Mouse (Mus musculus): ENCODE measurements around the gene Ano1. TPM values are rescaled to one million over a fixed set of nuclear protein-coding genes. Genes with fewer than 3 reads are reported as not detected.

Ano1 gene
- polyA plus RNA-seq, 1 experiment from 2014 or later, result 9.0 TPM

- H3K9ac ChIP-seq (ENCODE audit: low read depth, low read length), result no peak overlapping the region
- H3K4me2 ChIP-seq (replicated peaks; ENCODE audit: low read depth), result no peak overlapping the region
- no peak for TF ChIP-seq CTCF (IDR thresholded peaks at IDR 0.05; ENCODE audit: low read depth)
- no peak overlapping the region for H3K4me3 ChIP-seq (ENCODE audit: low read depth, low read length)
- no peaks in the 10 kb centered on the region for H3K27me3 ChIP-seq (replicated peaks; ENCODE audit: control insufficient read depth, insufficient read depth, low read length)
- H3K27ac ChIP-seq (ENCODE audit: low read depth, low read length), result no peak overlapping the region
- WGBS, result 56% methylated on average over 14 of the region's 14 CpGs
- H3K9me3 ChIP-seq (ENCODE audit: control insufficient read depth), result no peaks in the 10 kb centered on the region
- H3K4me1 ChIP-seq (replicated peaks; ENCODE audit: control insufficient read depth, insufficient read depth, low read length), result peaks cover 5% of the 10 kb centered on the region
- peak; percentile 26; the same call in 1 of the 2 replicates for ATAC-seq
- H3K36me3 ChIP-seq (ENCODE audit: control insufficient read depth, insufficient read depth), result no peaks in the 10 kb centered on the region
These were observed 1.3 kb upstream of the Ano1 start for GRCm38 (mm10) chr7:144752919-144753656.

GRCm38 (mm10) chr7:144747756-144748155 lies 4.0 kb downstream of the Ano1 start:
- no peak for TF ChIP-seq CTCF (IDR thresholded peaks at IDR 0.05; ENCODE audit: low read depth)
- Histone ChIP-seq H3K4me3 (ENCODE audit: low read depth, low read length) (no peak overlapping the region), H3K27ac (ENCODE audit: low read depth, low read length) (no peak overlapping the region), H3K27me3 (replicated peaks; ENCODE audit: control insufficient read depth, insufficient read depth, low read length) (no peaks in the 10 kb centered on the region), H3K4me1 (replicated peaks; ENCODE audit: control insufficient read depth, insufficient read depth, low read length) (no peaks in the 10 kb centered on the region; the same call in 1 of the 2 replicates), H3K4me2 (replicated peaks; ENCODE audit: low read depth) (no peak overlapping the region), H3K36me3 (ENCODE audit: control insufficient read depth, insufficient read depth) (no peaks in the 10 kb centered on the region), H3K9me3 (ENCODE audit: control insufficient read depth) (no peaks in the 10 kb centered on the region), H3K9ac (ENCODE audit: low read depth, low read length) (no peak overlapping the region)
- ATAC-seq, result 0 out of 2 replicates have a peak, but pooled peaks have one; percentile 26
- WGBS, result 27% methylated on average over 2 of the region's 2 CpGs

GRCm38 (mm10) chr7:144746466-144746865 lies 5.3 kb downstream of the Ano1 start:
- Histone ChIP-seq H3K27ac (ENCODE audit: low read depth, low read length) (no peak overlapping the region), H3K36me3 (ENCODE audit: control insufficient read depth, insufficient read depth) (no peaks in the 10 kb centered on the region), H3K27me3 (replicated peaks; ENCODE audit: control insufficient read depth, insufficient read depth, low read length) (no peaks in the 10 kb centered on the region), H3K4me1 (replicated peaks; ENCODE audit: control insufficient read depth, insufficient read depth, low read length) (no peaks in the 10 kb centered on the region), H3K9me3 (ENCODE audit: control insufficient read depth) (no peaks in the 10 kb centered on the region), H3K4me2 (replicated peaks; ENCODE audit: low read depth) (no peak overlapping the region), H3K4me3 (ENCODE audit: low read depth, low read length) (no peak overlapping the region), H3K9ac (ENCODE audit: low read depth, low read length) (no peak overlapping the region)
- no peak for ATAC-seq
- WGBS, result 87% methylated on average over 4 of the region's 4 CpGs
- no peak for TF ChIP-seq CTCF (IDR thresholded peaks at IDR 0.05; ENCODE audit: low read depth)

- WGBS, result 88% methylated on average over 5 of the region's 5 CpGs
These were observed 7.9 kb downstream of the Ano1 start for GRCm38 (mm10) chr7:144743874-144744273.

GRCm38 (mm10) chr7:144740643-144741042 lies 11.1 kb downstream of the Ano1 start:
- Histone ChIP-seq H3K27ac (ENCODE audit: low read depth, low read length) (no peak overlapping the region), H3K36me3 (ENCODE audit: control insufficient read depth, insufficient read depth) (no peaks in the 10 kb centered on the region), H3K4me2 (replicated peaks; ENCODE audit: low read depth) (no peak overlapping the region), H3K9me3 (ENCODE audit: control insufficient read depth) (no peaks in the 10 kb centered on the region), H3K4me1 (replicated peaks; ENCODE audit: control insufficient read depth, insufficient read depth, low read length) (no peaks in the 10 kb centered on the region), H3K9ac (ENCODE audit: low read depth, low read length) (no peak overlapping the region), H3K4me3 (ENCODE audit: low read depth, low read length) (no peak overlapping the region), H3K27me3 (replicated peaks; ENCODE audit: control insufficient read depth, insufficient read depth, low read length) (peaks cover 5% of the 10 kb centered on the region; the same call in 1 of the 2 replicates)
- no peak for TF ChIP-seq CTCF (IDR thresholded peaks at IDR 0.05; ENCODE audit: low read depth)
- no peak for ATAC-seq
- WGBS, result 61% methylated on average over 7 of the region's 7 CpGs

More at GRCm38 (mm10) chr7:144743874-144744273, 7.9 kb downstream of the Ano1 start:
- H3K9me3 ChIP-seq (ENCODE audit: control insufficient read depth), result no peaks in the 10 kb centered on the region
- H3K9ac ChIP-seq (ENCODE audit: low read depth, low read length), result no peak overlapping the region
- no peaks in the 10 kb centered on the region for H3K27me3 ChIP-seq (replicated peaks; ENCODE audit: control insufficient read depth, insufficient read depth, low read length)
- TF ChIP-seq CTCF (IDR thresholded peaks at IDR 0.05; ENCODE audit: low read depth), result no peak
- no peaks in the 10 kb centered on the region for H3K4me1 ChIP-seq (replicated peaks; ENCODE audit: control insufficient read depth, insufficient read depth, low read length)
- no peak overlapping the region for H3K4me2 ChIP-seq (replicated peaks; ENCODE audit: low read depth)
- H3K4me3 ChIP-seq (ENCODE audit: low read depth, low read length), result no peak overlapping the region
- no peak overlapping the region for H3K27ac ChIP-seq (ENCODE audit: low read depth, low read length)
- ATAC-seq, result no peak
- H3K36me3 ChIP-seq (ENCODE audit: control insufficient read depth, insufficient read depth), result no peaks in the 10 kb centered on the region

GRCm38 (mm10) chr7:144739810-144740209 lies 12.0 kb downstream of the Ano1 start:
- Histone ChIP-seq H3K4me3 (ENCODE audit: low read depth, low read length) (no peak overlapping the region), H3K9me3 (ENCODE audit: control insufficient read depth) (no peaks in the 10 kb centered on the region), H3K27me3 (replicated peaks; ENCODE audit: control insufficient read depth, insufficient read depth, low read length) (peaks cover 5% of the 10 kb centered on the region; the same call in 1 of the 2 replicates), H3K4me2 (replicated peaks; ENCODE audit: low read depth) (no peak overlapping the region), H3K9ac (ENCODE audit: low read depth, low read length) (no peak overlapping the region), H3K36me3 (ENCODE audit: control insufficient read depth, insufficient read depth) (no peaks in the 10 kb centered on the region), H3K4me1 (replicated peaks; ENCODE audit: control insufficient read depth, insufficient read depth, low read length) (no peaks in the 10 kb centered on the region), H3K27ac (ENCODE audit: low read depth, low read length) (no peak overlapping the region)
- 11% methylated on average over 3 of the region's 3 CpGs for WGBS
- ATAC-seq, result no peak; the same call in 1 of the 2 replicates
- no peak for TF ChIP-seq CTCF (IDR thresholded peaks at IDR 0.05; ENCODE audit: low read depth)
